Mouse (Mus musculus) hindbrain, embryonic 12.5 days (tissue): ENCODE measurements around the gene Tfap2d. TPM values are rescaled to one million over a fixed set of nuclear protein-coding genes. Genes with fewer than 3 reads are reported as not detected.

Source experiments
- ATAC-seq: fragments of 200-750 bp; cut with Nextera tagmentation; 2 replicates; pipeline ENCODE4 v1.8.0; 2017; ENCODE audit warnings: moderate TSS enrichment; ENCODE audit not compliant: low FRiP score
- H3K27ac ChIP-seq: fragments of 300-500 bp; sonication (generic); 2 replicates; pipeline ENCODE4 v1.5.1; 2016; ENCODE audit warnings: mild to moderate bottlenecking
- H3K27me3 ChIP-seq: fragments of 300-500 bp; sonication (generic); 2 replicates; pipeline ENCODE4 v1.6.1; 2016; ENCODE audit warnings: mild to moderate bottlenecking
- H3K36me3 ChIP-seq: fragments of 300-500 bp; sonication (generic); 2 replicates; pipeline ENCODE4 v1.6.1; 2016; ENCODE audit warnings: mild to moderate bottlenecking
- H3K4me1 ChIP-seq: fragments of 300-500 bp; sonication (generic); 2 replicates; pipeline ENCODE4 v1.6.1; 2016
- H3K4me2 ChIP-seq: fragments of 300-500 bp; sonication (generic); replicated peaks from 2 replicates; pipeline ENCODE4 v1.6.1; 2016; ENCODE audit warnings: mild to moderate bottlenecking
- H3K4me3 ChIP-seq: fragments of 300-500 bp; sonication (generic); 2 replicates; pipeline ENCODE4 v1.5.1; 2016; ENCODE audit warnings: mild to moderate bottlenecking
- H3K9ac ChIP-seq: fragments of 300-500 bp; sonication (generic); 2 replicates; pipeline ENCODE4 v1.6.1; 2016; ENCODE audit warnings: mild to moderate bottlenecking, moderate library complexity
- H3K9me3 ChIP-seq: fragments of 300-500 bp; sonication (generic); replicated peaks from 2 replicates; pipeline ENCODE4 v1.6.1; 2016; ENCODE audit warnings: mild to moderate bottlenecking
- WGBS: fragments of 180-500 bp; shearing (Covaris S2); methylation state at CpG from one replicate; pipeline ENCODE4 v1.1.7; 2016; 5-methylcytosine and 5-hydroxymethylcytosine counted together
- polyA plus RNA-seq: library from polyadenylated mRNA; unstranded; fragments of >200 nt; fragmentation: Nextera tagmentation; extraction: Ambion mirVana; gene quantifications from 2 replicates; pipeline ENCODE4 v1.2.1, GENCODE M21; 2016

Tfap2d gene
- polyA plus RNA-seq, 1 experiment from 2014 or later: 1.3 TPM

GRCm38 (mm10) chr1:19110211-19110610, 7.4 kb downstream of the Tfap2d start:
- Histone ChIP-seq H3K27ac (no peak overlapping the region), H3K4me2 (no peak overlapping the region), H3K9me3 (no peaks in the 10 kb centered on the region), H3K27me3 (peaks cover 87% of the 10 kb centered on the region), H3K9ac (no peak overlapping the region), H3K4me1 (no peaks in the 10 kb centered on the region), H3K36me3 (no peaks in the 10 kb centered on the region), H3K4me3 (no peak overlapping the region)
- 2% methylated on average over 5 of the region's 5 CpGs for WGBS
- no peak for ATAC-seq

GRCm38 (mm10) chr1:19111020-19111419, 8.2 kb downstream of the Tfap2d start:
- peaks cover 79% of the 10 kb centered on the region for H3K27me3 ChIP-seq
- no peaks in the 10 kb centered on the region for H3K36me3 ChIP-seq
- no peak overlapping the region for H3K4me2 ChIP-seq
- H3K4me1 ChIP-seq: no peaks in the 10 kb centered on the region
- no peaks in the 10 kb centered on the region for H3K9me3 ChIP-seq
- no peak overlapping the region for H3K9ac ChIP-seq
- WGBS: 1% methylated on average over 22 of the region's 22 CpGs
- no peak overlapping the region for H3K27ac ChIP-seq
- no peak overlapping the region for H3K4me3 ChIP-seq
- no peak for ATAC-seq

- Histone ChIP-seq H3K27me3 (no peaks in the 10 kb centered on the region), H3K9me3 (no peaks in the 10 kb centered on the region), H3K27ac (no peak overlapping the region), H3K4me1 (no peaks in the 10 kb centered on the region), H3K36me3 (no peaks in the 10 kb centered on the region), H3K4me2 (no peak overlapping the region), H3K9ac (no peak overlapping the region), H3K4me3 (no peak overlapping the region)
- 11% methylated on average over 4 of the region's 4 CpGs for WGBS
- ATAC-seq: no peak
Measured at GRCm38 (mm10) chr1:19178742-19179397, 76.0 kb downstream of the Tfap2d start.

- no peak for ATAC-seq
- Histone ChIP-seq H3K27ac (no peak overlapping the region), H3K4me3 (peak overlapping the region; percentile 29), H3K36me3 (no peaks in the 10 kb centered on the region), H3K4me1 (no peaks in the 10 kb centered on the region), H3K9ac (no peak overlapping the region), H3K9me3 (no peaks in the 10 kb centered on the region), H3K27me3 (peaks cover 25% of the 10 kb centered on the region), H3K4me2 (peak overlapping the region; percentile 53)
- whole genome bisulfite sequencing: 3% methylated on average over 12 of the region's 12 CpGs
Measured at GRCm38 (mm10) chr1:19205649-19206048, 102.8 kb downstream of the Tfap2d start.

- Histone ChIP-seq H3K4me1 (no peaks in the 10 kb centered on the region), H3K4me3 (no peak overlapping the region), H3K27ac (no peak overlapping the region), H3K36me3 (no peaks in the 10 kb centered on the region), H3K9ac (no peak overlapping the region), H3K4me2 (peak overlapping the region; percentile 53), H3K9me3 (no peaks in the 10 kb centered on the region), H3K27me3 (peaks cover 30% of the 10 kb centered on the region)
- no peak for ATAC-seq
- under 1% methylated on average over 7 of the region's 7 CpGs for WGBS
Measured at GRCm38 (mm10) chr1:19206194-19206593, 103.4 kb downstream of the Tfap2d start.

- WGBS: 1% methylated on average over 4 of the region's 4 CpGs
- H3K4me2 ChIP-seq: no peak overlapping the region
Measured at GRCm38 (mm10) chr1:19207611-19208010, 104.8 kb downstream of the Tfap2d start.

GRCm38 (mm10) chr1:19208641-19209358, 106.0 kb downstream of the Tfap2d start, which contains the start of gene Tfap2b:
Gene Tfap2b (plus strand): TSS chr1:19208914.
- 1% methylated on average over 26 of the region's 26 CpGs for WGBS
- Histone ChIP-seq H3K27me3 (peaks cover 54% of the 10 kb centered on the region), H3K4me1 (no peaks in the 10 kb centered on the region), H3K9me3 (no peaks in the 10 kb centered on the region), H3K9ac (peak within 1 kb of the TSS; percentile 65), H3K27ac (peak within 1 kb of the TSS; percentile 85), H3K4me2 (peak within 1 kb of the TSS; percentile 43), H3K36me3 (no peaks in the 10 kb centered on the region), H3K4me3 (peak within 1 kb of the TSS; percentile 42)
- peak; percentile 60 for ATAC-seq

More at GRCm38 (mm10) chr1:19207611-19208010, 104.8 kb downstream of the Tfap2d start:
- H3K27ac ChIP-seq: no peak overlapping the region
- ATAC-seq: no peak
- H3K9me3 ChIP-seq: no peaks in the 10 kb centered on the region
- H3K4me1 ChIP-seq: no peaks in the 10 kb centered on the region
- peaks cover 43% of the 10 kb centered on the region for H3K27me3 ChIP-seq
- no peaks in the 10 kb centered on the region for H3K36me3 ChIP-seq
- no peak overlapping the region for H3K9ac ChIP-seq
- no peak overlapping the region for H3K4me3 ChIP-seq

- Histone ChIP-seq H3K4me1 (no peaks in the 10 kb centered on the region), H3K9me3 (no peaks in the 10 kb centered on the region), H3K4me2 (peak overlapping the region; percentile 43; the same call in 1 of the 2 replicates), H3K27me3 (peaks cover 59% of the 10 kb centered on the region), H3K27ac (peak overlapping the region; percentile 85), H3K36me3 (no peaks in the 10 kb centered on the region), H3K4me3 (peak overlapping the region; percentile 42), H3K9ac (peak overlapping the region; percentile 65)
- under 1% methylated on average over 10 of the region's 10 CpGs for WGBS
- no peak for ATAC-seq
Measured at GRCm38 (mm10) chr1:19209359-19209745, 106.5 kb downstream of the Tfap2d start.

- peak overlapping the region; percentile 42 for H3K4me3 ChIP-seq
- ATAC-seq: no peak
- peak overlapping the region; percentile 85 for H3K27ac ChIP-seq
- no peaks in the 10 kb centered on the region for H3K9me3 ChIP-seq
- H3K9ac ChIP-seq: peak overlapping the region; percentile 65
- H3K36me3 ChIP-seq: no peaks in the 10 kb centered on the region
- H3K4me2 ChIP-seq: peak overlapping the region; percentile 43
- H3K4me1 ChIP-seq: no peaks in the 10 kb centered on the region
- WGBS: 0% methylated on average over 31 of the region's 31 CpGs
- peaks cover 60% of the 10 kb centered on the region for H3K27me3 ChIP-seq
Measured at GRCm38 (mm10) chr1:19209776-19210175, 107.0 kb downstream of the Tfap2d start.

- H3K27ac ChIP-seq: peak overlapping the region; percentile 85
- H3K9me3 ChIP-seq: no peaks in the 10 kb centered on the region
- no peak for ATAC-seq
- no peaks in the 10 kb centered on the region for H3K4me1 ChIP-seq
- H3K4me2 ChIP-seq: peak overlapping the region; percentile 43
- H3K9ac ChIP-seq: peak overlapping the region; percentile 65
- H3K4me3 ChIP-seq: peak overlapping the region; percentile 42
- no peaks in the 10 kb centered on the region for H3K36me3 ChIP-seq
- WGBS: under 1% methylated on average over 29 of the region's 30 CpGs
- peaks cover 66% of the 10 kb centered on the region for H3K27me3 ChIP-seq
Measured at GRCm38 (mm10) chr1:19210215-19211032, 107.6 kb downstream of the Tfap2d start.

- Histone ChIP-seq H3K36me3 (no peaks in the 10 kb centered on the region), H3K4me3 (peak overlapping the region; percentile 42), H3K4me2 (peak overlapping the region; percentile 43), H3K9ac (peak overlapping the region; percentile 65), H3K27me3 (peaks cover 72% of the 10 kb centered on the region), H3K9me3 (no peaks in the 10 kb centered on the region), H3K4me1 (no peaks in the 10 kb centered on the region), H3K27ac (peak overlapping the region; percentile 85)
- WGBS: under 1% methylated on average over 8 of the region's 8 CpGs
- no peak for ATAC-seq
Measured at GRCm38 (mm10) chr1:19211033-19211405, 108.2 kb downstream of the Tfap2d start.
